ENCODE assay signal across 7 mouse cellular contexts in the genomic region with DNA sequence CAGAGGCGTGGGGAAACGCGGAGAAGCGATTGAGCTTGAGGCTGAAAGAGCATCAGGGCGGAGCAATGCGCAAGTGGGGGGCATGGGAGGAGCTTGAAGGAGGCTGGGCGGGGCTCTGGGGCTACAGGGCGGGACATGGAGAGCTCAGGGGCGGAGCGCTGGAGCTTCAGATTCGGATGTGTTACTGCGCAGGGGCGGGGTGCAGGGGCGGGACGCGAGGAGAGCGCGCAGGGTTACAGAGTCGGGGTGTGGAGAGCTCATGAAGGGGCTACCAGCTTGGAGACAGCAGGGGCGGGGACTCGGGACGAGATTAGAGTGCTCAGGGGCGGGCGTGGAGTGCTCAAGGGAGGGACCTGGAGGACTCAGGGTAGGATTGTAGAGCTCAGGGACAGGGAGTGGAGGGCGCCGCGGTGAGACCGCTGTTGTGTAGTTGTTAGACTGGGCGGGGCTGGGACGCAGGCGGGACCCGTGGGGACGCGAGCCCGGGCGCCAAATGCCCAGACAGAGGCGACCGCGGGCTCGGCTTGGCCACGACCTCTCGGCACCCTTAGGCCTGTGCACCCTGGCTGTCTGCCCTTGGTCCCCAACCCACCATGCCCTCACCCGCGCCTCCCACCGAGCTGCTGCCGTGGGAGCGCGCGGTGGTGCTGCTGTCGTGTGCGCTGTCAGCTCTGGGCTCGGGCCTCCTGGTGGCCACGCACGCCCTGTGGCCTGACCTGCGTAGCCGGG. TPM values are rescaled to one million over a fixed set of nuclear protein-coding genes. Genes with fewer than 3 reads are reported as not detected.
DNase-seq lines count a peak whose midpoint lies in the region; ATAC-seq lines count a peak whose summit lies in the region.

Gpr157 (plus strand) TSS at position 205 of the 729 bp plus-strand sequence.

- peaks cover 23% of the 10 kb centered on the region for H3K4me1 ChIP-seq in intestine, embryonic 16.5 days (ENCODE audit: control insufficient read depth, insufficient read depth, low read length)
- H3K4me1 ChIP-seq in midbrain, embryonic 11.5 days (ENCODE audit: control insufficient read depth, insufficient read depth, low read length) = peaks cover 6% of the 10 kb centered on the region

- intact Hi-C loops in left cerebral cortex, postnatal 36 days (cut with DNase I) = no loop called here

- peak within 1 kb of the TSS; percentile 98 for H3K4me2 ChIP-seq in intestine, embryonic 16.5 days (ENCODE audit: low read depth, low read length)
- H3K4me2 ChIP-seq in midbrain, embryonic 11.5 days = peak within 1 kb of the TSS; percentile 99

- no peaks in the 10 kb centered on the region for H3K36me3 ChIP-seq in intestine, embryonic 16.5 days (ENCODE audit: control insufficient read depth, insufficient read depth, low read length)
- no peaks in the 10 kb centered on the region for H3K36me3 ChIP-seq in midbrain, embryonic 11.5 days (ENCODE audit: control insufficient read depth, insufficient read depth, low read length)

- peak within 1 kb of the TSS; percentile 84 for H3K9ac ChIP-seq in intestine, embryonic 16.5 days (ENCODE audit: low read depth, low read length)
- peak within 1 kb of the TSS; percentile 52 for H3K9ac ChIP-seq in midbrain, embryonic 11.5 days (ENCODE audit: low read length)

- H3K4me3 ChIP-seq in intestine, embryonic 16.5 days (ENCODE audit: low read length) = peak within 1 kb of the TSS; percentile 69
- H3K4me3 ChIP-seq in midbrain, embryonic 11.5 days (ENCODE audit: low read depth, low read length) = peak within 1 kb of the TSS; percentile 54

- H3K27ac ChIP-seq in intestine, embryonic 16.5 days (ENCODE audit: low read length) = peak within 1 kb of the TSS; percentile 84
- H3K27ac ChIP-seq in midbrain, embryonic 11.5 days (ENCODE audit: low read depth, low read length) = no peak within 1 kb of the TSS

- WGBS in intestine, embryonic 16.5 days = under 1% methylated on average over 50 of the region's 56 CpGs
- under 1% methylated on average over 54 of the region's 56 CpGs for WGBS in midbrain, embryonic 11.5 days

- ATAC-seq in intestine, embryonic 16.5 days = peak; percentile 98
- ATAC-seq in midbrain, embryonic 11.5 days (ENCODE audit: low FRiP score) = peak; percentile 97

- no peaks in the 10 kb centered on the region for H3K27me3 ChIP-seq in intestine, embryonic 16.5 days (replicated peaks; ENCODE audit: control insufficient read depth, insufficient read depth, low read length)
- peaks cover 16% of the 10 kb centered on the region for H3K27me3 ChIP-seq in midbrain, embryonic 11.5 days (ENCODE audit: control insufficient read depth, insufficient read depth, low read length)

- peak; percentile 97 for DNase-seq in adrenal gland, adult 2 months
- DNase-seq in embryo, embryonic 9.5 days (ENCODE audit: extremely low spot score) = peak; percentile 98
- DNase-seq in gastrocnemius, postnatal 4 days (ENCODE audit: low spot score in 2 of 2) = peak; percentile 81 to 91
- DNase-seq in left cerebral cortex, postnatal 36 days (ENCODE audit: low spot score in 2 of 2) = peak; percentile 82 to 83
- DNase-seq in midbrain, embryonic 11.5 days (ENCODE audit: low spot score, missing footprints) = peak; percentile 99
- peak; percentile 93 for DNase-seq in skeletal muscle tissue, adult 2 months (ENCODE audit: low read depth, low spot score)

- H3K9me3 ChIP-seq in intestine, embryonic 16.5 days (ENCODE audit: control insufficient read depth, low read length) = no peaks in the 10 kb centered on the region
- no peaks in the 10 kb centered on the region for H3K9me3 ChIP-seq in midbrain, embryonic 11.5 days (ENCODE audit: control insufficient read depth, low read length)

RNA-seq across cellular contexts. Expression of gene Gpr157, which starts in this region (rescaled TPM):
- total RNA-seq in adrenal gland, adult 2 months (2021) = 1 to 10 TPM; 1.0 to 2.0 TPM
- polyA plus RNA-seq in adrenal gland, adult 2 months (2012; rRNA removed) = 1.9 and 2.2 TPM in 2 replicates
- 10 to 100 TPM; 19.6 to 20.1 TPM for total RNA-seq in gastrocnemius, postnatal 4 days (2021)
- 1.6 and 1.8 TPM in 2 replicates for polyA plus RNA-seq in intestine, embryonic 16.5 days (2015; fragmentation: Nextera tagmentation; extraction: Ambion mirVana)
- 1 to 10 TPM; 1.5 to 1.6 TPM for total RNA-seq in left cerebral cortex, postnatal 36 days (2021)
- 0.10 and 0.15 TPM in 2 replicates for polyA plus RNA-seq in midbrain, embryonic 11.5 days (2014; fragmentation: Nextera tagmentation; extraction: Ambion mirVana)

Comparison
In these comparisons a context has a peak if more than half of its experiments do, and no peak if none do; other contexts are left out.
1. RNA of gene Gpr157 (total RNA-seq): 19.6 to 20.1 TPM in gastrocnemius, postnatal 4 days; 1.0 to 2.0 TPM in adrenal gland, adult 2 months and 1.5 to 1.6 TPM in left cerebral cortex, postnatal 36 days; every median in the first group is over 4 times any median in the second.
2. Peak in DNase-seq, ATAC-seq, H3K4me3 ChIP-seq, H3K9ac ChIP-seq and H3K4me2 ChIP-seq in midbrain, embryonic 11.5 days; RNA of the gene not detected or under 1 TPM.
3. Peak in every context shown above with its lines, with median percentiles within 50 percentile points of each other: DNase-seq.